Mouse (Mus musculus): Measurements from ENCODE around the gene Ccdc7a. TPM values are rescaled to one million over a fixed set of nuclear protein-coding genes. Genes with fewer than 3 reads are reported as not detected.

The Ccdc7a gene
- polyA plus RNA-seq, 1 experiment from 2014 or later = not detected

Other genes with a start within 250 kb of the Ccdc7a start
- gene Ccdc7b, start 1.6 kb upstream of the Ccdc7a start, polyA plus RNA-seq (2014; fragmentation: Nextera tagmentation; extraction: Ambion mirVana) = not detected in 2 replicates
- gene Gm10999, start 66.1 kb upstream of the Ccdc7a start, polyA plus RNA-seq (2014; fragmentation: Nextera tagmentation; extraction: Ambion mirVana) = not detected in 2 replicates
- gene 2610044O15Rik8, start 168.9 kb upstream of the Ccdc7a start, polyA plus RNA-seq (2014; fragmentation: Nextera tagmentation; extraction: Ambion mirVana) = 25.3 and 28.0 TPM in 2 replicates

All from embryonic facial prominence, embryonic 14.5 days (tissue).